Mouse (Mus musculus) ovary, adult 2 months (tissue): ENCODE measurements around the gene Dnali1. TPM values are rescaled to one million over a fixed set of nuclear protein-coding genes. Genes with fewer than 3 reads are reported as not detected.

ENCODE experiments used
- polyA plus RNA-seq: library from polyadenylated mRNA; depleted of rRNA; stranded (reverse); fragments of >200 nt; gene quantifications from 2 replicates; pipeline ENCODE4 v1.2.3, GENCODE M21; 2012; rRNA removed

Dnali1 gene
- 17.8 and 18.4 TPM in 2 replicates for polyA plus RNA-seq

DNA sequence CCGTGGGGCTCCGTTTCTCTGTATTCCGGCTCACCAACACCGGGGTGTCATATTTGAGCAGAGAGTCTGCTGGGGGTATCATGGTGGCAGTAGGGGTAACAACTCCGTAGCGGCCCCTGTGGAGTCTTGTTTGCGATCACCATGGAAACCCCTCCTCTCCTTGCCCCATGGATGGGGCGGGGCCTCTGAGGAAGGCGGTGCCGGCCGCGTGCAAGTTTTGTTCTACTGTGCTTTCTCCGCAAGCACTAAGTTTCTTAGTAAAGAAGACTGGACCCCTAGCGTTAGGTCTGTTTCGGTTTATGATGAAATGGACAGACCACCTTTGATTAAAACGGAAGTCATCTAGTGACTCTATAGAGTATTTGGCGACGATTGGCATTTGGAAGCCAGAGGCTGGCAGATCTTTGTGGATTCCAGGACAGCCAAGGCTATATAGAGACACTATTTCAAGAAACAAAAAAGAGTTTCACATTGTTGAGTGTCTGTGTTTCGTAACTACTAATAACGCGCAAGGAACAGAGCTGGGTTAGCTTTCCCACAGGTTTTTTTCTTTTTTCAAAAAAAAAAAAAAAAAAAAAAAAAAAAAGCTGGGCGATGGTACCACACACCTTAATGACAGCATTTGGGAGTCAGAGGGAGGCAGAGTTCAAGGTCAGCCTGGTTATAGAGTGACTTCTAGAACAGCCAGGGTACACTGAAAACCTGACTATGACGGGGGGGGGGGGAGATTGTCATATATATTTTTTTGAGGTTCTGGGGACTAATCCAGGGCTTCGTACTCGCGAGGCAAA lies at the start of gene Dnali1:
Dnali1 (minus strand) TSS at position 187 of the 791 bp plus-strand sequence.

DNA sequence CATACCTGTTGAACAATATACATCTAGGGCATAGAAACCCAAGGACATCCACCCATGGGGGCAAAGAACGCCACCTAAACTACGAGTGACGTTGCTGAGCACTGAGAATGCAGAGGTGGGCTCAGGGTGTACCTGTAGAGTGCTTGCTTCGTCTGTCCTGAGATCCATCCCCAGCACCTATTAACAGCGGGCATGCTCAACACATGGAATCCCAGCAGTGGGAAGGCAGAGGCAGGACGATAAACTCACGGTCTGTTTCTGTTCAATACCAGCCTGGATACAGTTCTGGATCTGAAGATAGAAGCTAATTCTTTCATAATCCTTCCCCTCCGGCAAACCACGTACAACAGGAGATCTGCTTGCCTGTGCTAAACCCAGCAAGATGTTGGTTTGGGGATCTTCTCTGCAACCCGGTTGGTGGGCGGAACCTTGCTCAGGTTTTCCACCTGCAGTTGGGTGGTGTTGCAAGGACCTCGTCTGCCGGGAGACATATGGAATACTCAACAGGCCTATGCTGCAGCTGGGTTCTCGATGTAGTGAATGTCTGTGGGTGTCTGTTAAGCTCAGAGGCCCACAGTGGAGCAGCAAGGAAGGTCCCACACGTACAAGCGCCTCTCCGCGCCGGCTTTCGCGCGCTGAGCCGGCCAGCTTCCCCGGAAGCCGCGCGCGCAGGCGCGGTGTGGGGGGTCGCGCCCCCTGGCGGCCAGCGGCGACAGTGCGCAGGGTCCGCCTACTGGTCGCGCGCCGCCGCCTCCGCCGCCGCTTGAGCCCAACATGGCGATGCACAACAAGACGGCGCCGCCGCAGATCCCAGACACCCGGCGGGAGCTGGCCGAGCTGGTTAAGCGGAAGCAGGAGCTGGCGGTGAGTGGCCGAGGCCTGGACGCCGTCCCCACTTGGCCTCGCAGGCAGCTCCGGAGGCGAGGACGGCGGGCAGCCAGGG lies 19.2 kb upstream of the Dnali1 start, which contains the start of gene Meaf6:
Meaf6 (plus strand) TSS at position 732 of the 943 bp plus-strand sequence.

DNA sequence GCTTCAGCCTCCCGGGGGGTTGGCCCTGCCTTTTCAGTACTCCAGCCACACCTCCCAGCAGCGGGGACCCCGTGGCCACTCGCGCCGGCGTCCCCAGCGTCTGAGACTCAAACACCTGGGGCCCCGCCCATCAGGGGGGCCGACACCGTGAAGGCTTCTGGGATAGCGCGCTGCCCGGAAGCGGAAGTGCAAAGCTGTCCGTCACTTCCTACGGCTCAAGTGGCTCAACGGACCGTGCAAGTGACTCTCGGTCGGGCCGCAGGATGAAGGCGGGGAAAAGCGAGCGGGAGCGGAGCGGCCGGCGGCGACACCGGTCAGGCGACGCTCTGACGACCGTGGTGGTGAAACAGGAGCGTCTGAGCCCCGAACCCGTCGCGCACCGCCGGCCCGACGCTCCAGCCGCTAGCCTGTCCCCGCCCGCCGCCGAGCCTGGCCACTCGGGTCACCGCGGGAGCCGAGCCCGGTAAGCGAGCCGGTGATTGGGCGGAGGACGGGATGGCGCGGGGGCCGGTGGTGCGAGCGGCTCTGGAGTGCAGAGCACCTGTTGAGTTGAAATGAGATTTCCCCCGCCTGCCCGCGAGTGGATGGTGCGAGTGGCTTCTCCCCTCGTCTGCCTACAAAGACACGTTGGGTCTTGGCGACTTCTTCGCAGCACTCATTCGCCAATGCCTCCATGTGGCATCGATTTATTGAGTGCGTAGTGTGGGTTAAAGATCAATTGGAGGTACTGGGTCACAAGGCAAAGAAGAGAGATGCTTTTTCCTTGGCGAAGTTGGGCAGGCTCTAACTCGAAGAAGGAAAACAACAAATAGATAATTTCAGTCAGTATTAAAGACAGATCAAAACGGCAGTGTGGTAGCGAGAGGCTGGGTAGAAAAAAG lies 1.2 kb upstream of the Dnali1 start, which contains the start of gene Snip1:
Snip1 (plus strand) TSS at position 183 of the 881 bp plus-strand sequence.

DNA sequence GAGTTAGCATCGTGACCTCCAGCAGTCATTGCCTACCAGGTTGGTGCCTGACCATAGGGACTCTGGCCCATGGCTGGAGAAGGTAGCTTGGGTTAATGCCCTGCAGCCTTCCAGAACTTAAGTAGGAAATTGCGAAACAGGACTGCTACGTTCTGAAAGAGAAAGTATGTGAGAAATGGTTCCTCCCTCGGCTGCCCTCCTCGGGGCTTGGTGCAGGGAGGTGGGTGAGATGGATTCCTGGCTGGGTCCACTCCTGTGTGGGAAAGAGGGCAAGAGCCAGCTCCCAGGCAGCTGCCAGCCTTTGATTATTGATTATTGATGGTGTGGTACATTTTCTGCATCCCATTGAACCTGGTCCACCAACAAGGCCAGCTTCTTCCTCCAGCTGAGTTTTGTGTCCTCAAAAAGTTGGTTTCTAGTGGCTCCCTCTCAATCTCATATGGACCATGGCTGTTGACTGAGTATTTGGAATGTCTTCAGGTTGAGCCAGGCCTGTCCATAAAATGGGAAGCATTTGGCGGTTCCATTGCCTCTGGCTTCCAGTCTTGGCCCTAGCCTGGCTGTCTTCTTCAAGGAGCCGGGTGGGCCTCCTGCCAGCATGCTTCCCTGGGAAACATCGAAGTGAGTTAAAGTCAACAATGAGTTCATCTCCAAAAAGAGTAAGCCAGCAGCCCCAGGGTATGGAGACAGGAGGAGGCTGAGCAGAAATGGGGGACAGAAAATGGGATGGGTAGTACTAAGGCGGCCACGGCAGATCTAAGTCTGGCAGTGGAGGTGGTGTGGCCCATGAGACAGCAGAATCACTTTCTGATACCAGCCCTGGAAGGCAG lies 49.5 kb downstream of the Dnali1 start, which contains the start of gene Gnl2:
Gnl2 (plus strand) TSS at position 780 of the 830 bp plus-strand sequence.

Other genes with a start within 250 kb of the Dnali1 start
- gene Yrdc, start 215.0 kb downstream of the Dnali1 start, polyA plus RNA-seq, result 52.3 and 64.7 TPM in 2 replicates
- 106 and 134 TPM in 2 replicates for gene 1110065P20Rik, start 214.5 kb downstream of the Dnali1 start, polyA plus RNA-seq
- gene Maneal, start 203.5 kb downstream of the Dnali1 start, polyA plus RNA-seq, result 1.6 and 1.9 TPM in 2 replicates
- 0.12 and 0.16 TPM in 2 replicates for gene Epha10, start 184.8 kb downstream of the Dnali1 start, polyA plus RNA-seq
- gene 9930104L06Rik, start 128.7 kb downstream of the Dnali1 start, polyA plus RNA-seq, result 21.4 and 22.0 TPM in 2 replicates
- 11.3 and 19.8 TPM in 2 replicates for gene Cdca8, start 126.4 kb downstream of the Dnali1 start, polyA plus RNA-seq
- 37.2 and 38.2 TPM in 2 replicates for gene Rspo1, start 79.3 kb downstream of the Dnali1 start, polyA plus RNA-seq
- 17.8 and 19.3 TPM in 2 replicates for gene Gnl2, start 49.1 kb downstream of the Dnali1 start, polyA plus RNA-seq
- gene Snip1, start 969 bp upstream of the Dnali1 start, polyA plus RNA-seq, result 11.2 and 12.7 TPM in 2 replicates
- 14.0 and 21.7 TPM in 2 replicates for gene Meaf6, start 19.4 kb upstream of the Dnali1 start, polyA plus RNA-seq
- gene Zc3h12a, start 62.1 kb upstream of the Dnali1 start, polyA plus RNA-seq, result 6.0 and 7.1 TPM in 2 replicates